Mouse (Mus musculus) limb, embryonic 12.5 days (tissue): ENCODE measurements around the gene Gm20683. TPM values are rescaled to one million over a fixed set of nuclear protein-coding genes. Genes with fewer than 3 reads are reported as not detected.

Source experiments
- ATAC-seq: fragments of 200-750 bp; cut with Nextera tagmentation; 2 replicates; pipeline ENCODE4 v1.8.0; 2017; ENCODE audit warnings: low read depth, moderate TSS enrichment; ENCODE audit not compliant: insufficient number of reproducible peaks, insufficient read depth, low FRiP score, low TSS enrichment
- H3K27ac ChIP-seq: fragments of 300-500 bp; sonication (generic); 2 replicates; pipeline ENCODE4 v1.5.1; 2016; ENCODE audit warnings: mild to moderate bottlenecking, moderate library complexity
- H3K27me3 ChIP-seq: fragments of 300-500 bp; sonication (generic); 2 replicates; pipeline ENCODE4 v1.6.1; 2016; ENCODE audit warnings: mild to moderate bottlenecking, moderate library complexity
- H3K36me3 ChIP-seq: fragments of 300-500 bp; sonication (generic); 2 replicates; pipeline ENCODE4 v1.6.1; 2016; ENCODE audit warnings: mild to moderate bottlenecking, moderate library complexity
- H3K4me1 ChIP-seq: fragments of 300-500 bp; sonication (generic); replicated peaks from 2 replicates; pipeline ENCODE4 v1.6.1; 2016
- H3K4me2 ChIP-seq: fragments of 300-500 bp; sonication (generic); 2 replicates; pipeline ENCODE4 v1.6.1; 2016; ENCODE audit warnings: mild to moderate bottlenecking, moderate library complexity
- H3K4me3 ChIP-seq: fragments of 300-500 bp; sonication (generic); replicated peaks from 2 replicates; pipeline ENCODE4 v1.5.1; 2016; ENCODE audit warnings: mild to moderate bottlenecking
- H3K9ac ChIP-seq: fragments of 300-500 bp; sonication (generic); replicated peaks from 2 replicates; pipeline ENCODE4 v1.6.1; 2016; ENCODE audit warnings: mild to moderate bottlenecking, moderate library complexity
- H3K9me3 ChIP-seq: fragments of 300-500 bp; sonication (generic); 2 replicates; pipeline ENCODE4 v1.6.1; 2016; ENCODE audit warnings: mild to moderate bottlenecking, moderate library complexity
- WGBS: fragments of 180-500 bp; shearing (Covaris S2); methylation state at CpG from one replicate; pipeline ENCODE4 v1.1.7; 2016; 5-methylcytosine and 5-hydroxymethylcytosine counted together
- microRNA-seq: library from miRNA; unstranded; fragments of <30 nt; microRNA quantifications from one replicate; pipeline ENCODE4, GENCODE M21; 2017
- polyA plus RNA-seq: library from polyadenylated mRNA; unstranded; fragments of >200 nt; fragmentation: Nextera tagmentation; extraction: Ambion mirVana; gene quantifications from 2 replicates; pipeline ENCODE4 v1.2.1, GENCODE M21; 2016

The Gm20683 gene
- polyA plus RNA-seq, 1 experiment from 2014 or later = 1.6 TPM

GRCm38 (mm10) chr17:25786781-25787504, 54.6 kb downstream of the Gm20683 start:
- H3K4me3 ChIP-seq = no peak overlapping the region

GRCm38 (mm10) chr17:25786280-25786679, 55.3 kb downstream of the Gm20683 start, which contains the start of gene Ccdc78:
TSS of gene Ccdc78 (plus strand) at chr17:25786580.
- 85% methylated on average over 3 of the region's 3 CpGs for WGBS

More at GRCm38 (mm10) chr17:25786781-25787504, 54.6 kb downstream of the Gm20683 start:
- no peak overlapping the region for H3K9ac ChIP-seq
- H3K4me2 ChIP-seq = no peak overlapping the region
- WGBS = 87% methylated on average over 9 of the region's 9 CpGs
- ATAC-seq = no peak
- H3K9me3 ChIP-seq = no peaks in the 10 kb centered on the region
- peaks cover 56% of the 10 kb centered on the region for H3K36me3 ChIP-seq
- no peaks in the 10 kb centered on the region for H3K27me3 ChIP-seq
- H3K4me1 ChIP-seq = peaks cover 36% of the 10 kb centered on the region
- no peak overlapping the region for H3K27ac ChIP-seq

GRCm38 (mm10) chr17:25785281-25785745, 56.2 kb downstream of the Gm20683 start, which contains the start of gene Haghl:
TSS of gene Haghl (minus strand) at chr17:25785673.
- H3K36me3 ChIP-seq = peaks cover 72% of the 10 kb centered on the region
- peaks cover 24% of the 10 kb centered on the region for H3K4me1 ChIP-seq
- H3K4me3 ChIP-seq = peak within 1 kb of the TSS; percentile 64
- peak within 1 kb of the TSS; percentile 82 for H3K4me2 ChIP-seq
- H3K9me3 ChIP-seq = no peaks in the 10 kb centered on the region
- peak; percentile 82 for ATAC-seq
- H3K27me3 ChIP-seq = no peaks in the 10 kb centered on the region
- under 1% methylated on average over 23 of the region's 23 CpGs for WGBS
- peak within 1 kb of the TSS; percentile 95 for H3K27ac ChIP-seq
- H3K9ac ChIP-seq = peak within 1 kb of the TSS; percentile 78

More at GRCm38 (mm10) chr17:25786280-25786679, 55.3 kb downstream of the Gm20683 start, which contains the start of gene Ccdc78:
- H3K27me3 ChIP-seq = no peaks in the 10 kb centered on the region
- peak within 1 kb of the TSS; percentile 82 for H3K4me2 ChIP-seq
- peak within 1 kb of the TSS; percentile 64 for H3K4me3 ChIP-seq
- H3K9me3 ChIP-seq = no peaks in the 10 kb centered on the region
- ATAC-seq = no peak
- H3K4me1 ChIP-seq = peaks cover 32% of the 10 kb centered on the region
- peak within 1 kb of the TSS; percentile 95 for H3K27ac ChIP-seq
- H3K9ac ChIP-seq = peak within 1 kb of the TSS; percentile 78
- H3K36me3 ChIP-seq = peaks cover 63% of the 10 kb centered on the region

Small RNA genes lying within 50 kb of the gene (microRNA-seq; reads per million reads assigned to microRNA genes)
- 1.4 reads per million for gene Mir3082

Other genes starting within 250 kb of the Gm20683 start
- 0.74 and 1.3 TPM in 2 replicates for gene Gng13, start 124.6 kb downstream of the Gm20683 start, polyA plus RNA-seq
- gene Chtf18, start 114.3 kb downstream of the Gm20683 start, polyA plus RNA-seq = 48.3 and 49.5 TPM in 2 replicates
- gene Rpusd1, start 114.1 kb downstream of the Gm20683 start, polyA plus RNA-seq = 21.6 and 22.4 TPM in 2 replicates
- not detected in 2 replicates for gene Mslnl, start 105.7 kb downstream of the Gm20683 start, polyA plus RNA-seq
- 0.44 TPM in 1 of 2 replicates, not detected in the other for gene Msln, start 87.4 kb downstream of the Gm20683 start, polyA plus RNA-seq
- gene Narfl, start 68.0 kb downstream of the Gm20683 start, polyA plus RNA-seq = 24.9 TPM in 2 replicates
- gene Haghl, start 56.1 kb downstream of the Gm20683 start, polyA plus RNA-seq = 89.8 and 97.7 TPM in 2 replicates
- gene Ccdc78, start 55.2 kb downstream of the Gm20683 start, polyA plus RNA-seq = 0.13 and 0.39 TPM in 2 replicates
- 68.3 and 71.7 TPM in 2 replicates for gene Fam173a, start 48.9 kb downstream of the Gm20683 start, polyA plus RNA-seq
- gene AC134908.4, start 46.1 kb downstream of the Gm20683 start, polyA plus RNA-seq = 0.49 TPM in 1 of 2 replicates, not detected in the other
- 50.5 and 52.1 TPM in 2 replicates for gene Metrn, start 44.6 kb downstream of the Gm20683 start, polyA plus RNA-seq
- gene Fbxl16, start 32.7 kb downstream of the Gm20683 start, polyA plus RNA-seq = 2.2 and 2.4 TPM in 2 replicates
- gene Wdr24, start 18.1 kb downstream of the Gm20683 start, polyA plus RNA-seq = 28.4 and 30.9 TPM in 2 replicates
- 56.4 and 63.4 TPM in 2 replicates for gene Jmjd8, start 12.9 kb downstream of the Gm20683 start, polyA plus RNA-seq
- gene Stub1, start 8.4 kb downstream of the Gm20683 start, polyA plus RNA-seq = 313 TPM in 2 replicates
- 1.4 and 1.7 TPM in 2 replicates for gene Rhbdl1, start 4.5 kb downstream of the Gm20683 start, polyA plus RNA-seq
- gene Rhot2, start 3.1 kb upstream of the Gm20683 start, polyA plus RNA-seq = 23.6 and 26.9 TPM in 2 replicates
- gene Wdr90, start 19.7 kb upstream of the Gm20683 start, polyA plus RNA-seq = 37.3 and 45.5 TPM in 2 replicates
- 8.5 and 9.9 TPM in 2 replicates for gene Mcrip2, start 27.0 kb upstream of the Gm20683 start, polyA plus RNA-seq
- gene Mettl26, start 33.3 kb upstream of the Gm20683 start, polyA plus RNA-seq = 56.1 and 60.1 TPM in 2 replicates
- 0.45 and 0.54 TPM in 2 replicates for gene Wfikkn1, start 39.1 kb upstream of the Gm20683 start, polyA plus RNA-seq
- 35.7 and 39.1 TPM in 2 replicates for gene Rab40c, start 78.0 kb upstream of the Gm20683 start, polyA plus RNA-seq
- 47.3 and 52.4 TPM in 2 replicates for gene Pigq, start 103.2 kb upstream of the Gm20683 start, polyA plus RNA-seq
- gene Nhlrc4, start 103.2 kb upstream of the Gm20683 start, polyA plus RNA-seq = 0.13 and 0.74 TPM in 2 replicates
- gene A930017K11Rik, start 110.8 kb upstream of the Gm20683 start, polyA plus RNA-seq = 0.10 and 0.27 TPM in 2 replicates
- gene Capn15, start 144.0 kb upstream of the Gm20683 start, polyA plus RNA-seq = 32.8 and 33.9 TPM in 2 replicates
- gene Rab11fip3, start 227.8 kb upstream of the Gm20683 start, polyA plus RNA-seq = 25.0 and 26.9 TPM in 2 replicates
- 29.4 and 31.7 TPM in 2 replicates for gene Decr2, start 248.6 kb upstream of the Gm20683 start, polyA plus RNA-seq